Mouse (Mus musculus): ENCODE data around the gene Tmem229b.

GRCm38 (mm10) chr12:78975836-78976235, 31.6 kb downstream of the Tmem229b start:
- TF ChIP-seq ZNF384 (IDR thresholded peaks at IDR 0.05; ENCODE audit: low read depth, low read length) (no peak), KAT2A (conservative IDR thresholded peaks at IDR 0.05; ENCODE audit: low read depth, low read length) (no peak), USF1 (IDR thresholded peaks at IDR 0.05; ENCODE audit: low read depth, low read length) (no peak), CTCF (IDR thresholded peaks at IDR 0.05 in 2 of 3, conservative IDR thresholded peaks at IDR 0.05 in 1 of 3; ENCODE audit: control insufficient read depth in 1 of 3, insufficient read depth in 1 of 3, low read depth in 2 of 3, low read length in 3 of 3, poor library complexity in 1 of 3, severe bottlenecking in 1 of 3) (no peak), POLR2A (IDR thresholded peaks at IDR 0.05; ENCODE audit: control insufficient read depth in 1 of 2, insufficient read depth in 1 of 2, low read depth in 1 of 2, low read length in 2 of 2, poor library complexity in 1 of 2) (no peak), RCOR1 (IDR thresholded peaks at IDR 0.05; ENCODE audit: low read depth, low read length) (no peak), EP300 (IDR thresholded peaks at IDR 0.05; ENCODE audit: low read depth in 1 of 2, low read length in 2 of 2) (no peak; a peak in 1 of 4 replicates), E2F4 (IDR thresholded peaks at IDR 0.05; ENCODE audit: borderline replicate concordance, low read depth, low read length) (no peak), ETS1 (IDR thresholded peaks at IDR 0.05; ENCODE audit: low read depth, low read length) (no peak), MAX (IDR thresholded peaks at IDR 0.05; ENCODE audit: low read length) (no peak), MAFK (IDR thresholded peaks at IDR 0.05; ENCODE audit: borderline replicate concordance, low read depth, low read length) (no peak), UBTF (IDR thresholded peaks at IDR 0.05; ENCODE audit: borderline replicate concordance, insufficient read depth, low read depth, low read length) (no peak), MAZ (IDR thresholded peaks at IDR 0.05; ENCODE audit: low read depth, low read length) (no peak), TAL1 (IDR thresholded peaks at IDR 0.05; ENCODE audit: low read length) (no peak)

All from MEL (cell line).